Mouse (Mus musculus): Measurements from ENCODE around the gene Gm49358.

Gene Gm49358

GRCm38 (mm10) chr10:86778398-86779116 lies 14.8 kb downstream of the Gm49358 start, which contains the start of gene Nt5dc3:
TSS of gene Nt5dc3 (plus strand) at chr10:86779005.
- DNase-seq (ENCODE audit: low spot score in 2 of 2), result peak; percentile 97 to 98

GRCm38 (mm10) chr10:86779117-86779755 lies 15.5 kb downstream of the Gm49358 start:
- DNase-seq (ENCODE audit: low spot score in 2 of 2), result peak; percentile 14 to 20

GRCm38 (mm10) chr10:86779816-86780500 lies 16.2 kb downstream of the Gm49358 start:
- no peak for DNase-seq (ENCODE audit: low spot score in 2 of 2)

- DNase-seq (ENCODE audit: low spot score in 2 of 2), result no peak
These were observed 17.9 kb downstream of the Gm49358 start for GRCm38 (mm10) chr10:86781641-86782040.

GRCm38 (mm10) chr10:86782656-86783055 lies 18.9 kb downstream of the Gm49358 start:
- no peak for DNase-seq (ENCODE audit: low spot score in 2 of 2)

GRCm38 (mm10) chr10:86783561-86783960 lies 19.8 kb downstream of the Gm49358 start:
- DNase-seq (ENCODE audit: low spot score in 2 of 2), result no peak

GRCm38 (mm10) chr10:86784126-86784675 lies 20.4 kb downstream of the Gm49358 start:
- DNase-seq (ENCODE audit: low spot score in 2 of 2), result no peak

GRCm38 (mm10) chr10:86785396-86785795 lies 21.6 kb downstream of the Gm49358 start:
- no peak for DNase-seq (ENCODE audit: low spot score in 2 of 2)

- no peak for DNase-seq (ENCODE audit: low spot score in 2 of 2)
These were observed 22.3 kb downstream of the Gm49358 start for GRCm38 (mm10) chr10:86786083-86786482.

GRCm38 (mm10) chr10:86788193-86788592 lies 24.4 kb downstream of the Gm49358 start:
- DNase-seq (ENCODE audit: low spot score in 2 of 2), result no peak

GRCm38 (mm10) chr10:86789146-86789672 lies 25.4 kb downstream of the Gm49358 start:
- no peak for DNase-seq (ENCODE audit: low spot score in 2 of 2)

GRCm38 (mm10) chr10:86791507-86792184 lies 27.9 kb downstream of the Gm49358 start:
- DNase-seq (ENCODE audit: low spot score in 2 of 2), result no peak

GRCm38 (mm10) chr10:86793509-86793951 lies 29.8 kb downstream of the Gm49358 start:
- peak in 1 of 2 experiments; percentile 14 for DNase-seq (ENCODE audit: low spot score in 2 of 2)

GRCm38 (mm10) chr10:86794196-86794595 lies 30.4 kb downstream of the Gm49358 start:
- DNase-seq (ENCODE audit: low spot score in 2 of 2), result no peak

GRCm38 (mm10) chr10:86794794-86795535 lies 31.2 kb downstream of the Gm49358 start:
- DNase-seq (ENCODE audit: low spot score in 2 of 2), result no peak

GRCm38 (mm10) chr10:86796073-86796741 lies 32.4 kb downstream of the Gm49358 start:
- no peak for DNase-seq (ENCODE audit: low spot score in 2 of 2)

- no peak for DNase-seq (ENCODE audit: low spot score in 2 of 2)
These were observed 43.6 kb downstream of the Gm49358 start for GRCm38 (mm10) chr10:86807362-86807761.

GRCm38 (mm10) chr10:86808013-86808758 lies 44.4 kb downstream of the Gm49358 start:
- DNase-seq (ENCODE audit: low spot score in 2 of 2), result no peak

GRCm38 (mm10) chr10:86810000-86810399 lies 46.2 kb downstream of the Gm49358 start:
- DNase-seq (ENCODE audit: low spot score in 2 of 2), result no peak
